Mouse (Mus musculus) bone marrow, adult 2 months (tissue): ENCODE measurements around the gene Map2k3.

Experiments used
- CTCF ChIP-seq: fragments of 200-500 bp; IDR thresholded peaks from 2 replicates; pipeline ENCODE4 v1.5.1; 2011; ENCODE audit warnings: low read length, control low read depth; ENCODE audit not compliant: control insufficient read depth, insufficient read depth
- POLR2A ChIP-seq: fragments of 200-500 bp; IDR thresholded peaks from 2 replicates; pipeline ENCODE4 v1.6.1; 2011; ENCODE audit warnings: low read depth, mild to moderate bottlenecking, control low read depth, low read length, borderline replicate concordance; ENCODE audit not compliant: control insufficient read depth

DNA sequence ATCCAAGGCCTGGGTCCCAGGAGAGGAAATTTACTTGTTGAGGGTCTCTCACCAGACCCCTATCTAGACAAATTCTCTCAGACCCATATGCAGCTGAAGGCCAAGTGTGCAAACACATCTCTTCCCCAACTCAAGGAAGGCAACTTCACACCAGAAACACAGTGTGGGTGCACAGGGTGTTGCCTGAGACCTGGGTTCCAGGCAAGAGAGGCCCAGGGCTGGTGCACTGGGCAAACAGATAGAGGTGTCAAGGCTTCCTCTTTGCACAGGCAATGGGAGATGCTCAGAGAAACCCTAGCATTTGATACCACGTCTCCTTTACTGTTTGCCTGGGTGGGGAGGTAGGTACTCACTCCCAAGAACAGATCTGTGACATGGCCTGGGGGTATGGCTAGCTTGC lies 6.9 kb upstream of the Map2k3 start:
- TF ChIP-seq POLR2A (no peak), CTCF (no peak)
